Mouse (Mus musculus): ENCODE measurements around the gene Lrrc73.
A peak's percentile ranks its signal among the peaks of the same experiment; 100 is the strongest.

The Lrrc73 gene

GRCm38 (mm10) chr17:46253452-46254084, at the start of gene Lrrc73:
Gene Lrrc73 (plus strand): TSS chr17:46253531.
- DNase-seq (ENCODE audit: extremely low spot score, low read depth, low spot score) = no peak

GRCm38 (mm10) chr17:46206676-46207075, 46.7 kb upstream of the Lrrc73 start:
- no peak for DNase-seq (ENCODE audit: extremely low spot score, low read depth, low spot score)

- no peak for DNase-seq (ENCODE audit: extremely low spot score, low read depth, low spot score)
These were observed 42.8 kb upstream of the Lrrc73 start for GRCm38 (mm10) chr17:46210550-46210949.

- no peak for DNase-seq (ENCODE audit: extremely low spot score, low read depth, low spot score)
These were observed 31.7 kb upstream of the Lrrc73 start for GRCm38 (mm10) chr17:46221601-46222000.

GRCm38 (mm10) chr17:46227576-46227975, 25.8 kb upstream of the Lrrc73 start:
- DNase-seq (ENCODE audit: extremely low spot score, low read depth, low spot score) = no peak

GRCm38 (mm10) chr17:46236067-46236466, 17.3 kb upstream of the Lrrc73 start:
- DNase-seq (ENCODE audit: extremely low spot score, low read depth, low spot score) = no peak

GRCm38 (mm10) chr17:46237079-46237478, 16.3 kb upstream of the Lrrc73 start:
- DNase-seq (ENCODE audit: extremely low spot score, low read depth, low spot score) = no peak

- DNase-seq (ENCODE audit: extremely low spot score, low read depth, low spot score) = no peak
These were observed 15.9 kb upstream of the Lrrc73 start for GRCm38 (mm10) chr17:46237480-46237879.

- no peak for DNase-seq (ENCODE audit: extremely low spot score, low read depth, low spot score)
These were observed 13.7 kb upstream of the Lrrc73 start for GRCm38 (mm10) chr17:46239516-46240114.

GRCm38 (mm10) chr17:46241471-46241870, 11.9 kb upstream of the Lrrc73 start:
- no peak for DNase-seq (ENCODE audit: extremely low spot score, low read depth, low spot score)

GRCm38 (mm10) chr17:46242274-46242673, 11.1 kb upstream of the Lrrc73 start:
- no peak for DNase-seq (ENCODE audit: extremely low spot score, low read depth, low spot score)

GRCm38 (mm10) chr17:46242993-46243392, 10.3 kb upstream of the Lrrc73 start:
- no peak for DNase-seq (ENCODE audit: extremely low spot score, low read depth, low spot score)

- no peak for DNase-seq (ENCODE audit: extremely low spot score, low read depth, low spot score)
These were observed 9.7 kb upstream of the Lrrc73 start for GRCm38 (mm10) chr17:46243624-46244023.

GRCm38 (mm10) chr17:46244579-46244978, 8.8 kb upstream of the Lrrc73 start:
- DNase-seq (ENCODE audit: extremely low spot score, low read depth, low spot score) = no peak

GRCm38 (mm10) chr17:46247512-46248188, 5.7 kb upstream of the Lrrc73 start, which contains the start of the genes Polr1c and Yipf3:
Gene Polr1c (minus strand): TSS chr17:46248054.
Gene Yipf3 (plus strand): TSS chr17:46248080.
- DNase-seq (ENCODE audit: extremely low spot score, low read depth, low spot score) = peak; percentile 81

GRCm38 (mm10) chr17:46248189-46248522, 5.2 kb upstream of the Lrrc73 start:
- no peak for DNase-seq (ENCODE audit: extremely low spot score, low read depth, low spot score)

GRCm38 (mm10) chr17:46251174-46251573, 2.2 kb upstream of the Lrrc73 start:
- DNase-seq (ENCODE audit: extremely low spot score, low read depth, low spot score) = no peak

- no peak for DNase-seq (ENCODE audit: extremely low spot score, low read depth, low spot score)
These were observed 520 bp upstream of the Lrrc73 start for GRCm38 (mm10) chr17:46252571-46253451.

- no peak for DNase-seq (ENCODE audit: extremely low spot score, low read depth, low spot score)
These were observed 775 bp downstream of the Lrrc73 start for GRCm38 (mm10) chr17:46254106-46254505.

GRCm38 (mm10) chr17:46255147-46255546, 1.8 kb downstream of the Lrrc73 start:
- DNase-seq (ENCODE audit: extremely low spot score, low read depth, low spot score) = no peak

All from hindlimb bud, embryonic 11.5 days (tissue).